Mouse (Mus musculus) olfactory bulb, adult 2 months (tissue): Measurements from ENCODE around the gene Gm17617. TPM values are rescaled to one million over a fixed set of nuclear protein-coding genes. Genes with fewer than 3 reads are reported as not detected.
"Not testable (repeated sequence)": the region's sequence is repeated elsewhere in the genome, so short reads cannot be mapped to it uniquely, and the experiment has no call there.

ENCODE experiments used
- H3K27ac ChIP-seq: fragments of 200-500 bp; 2 replicates; pipeline ENCODE4 v1.5.1; 2012; ENCODE audit warnings: low read depth, low read length; ENCODE audit not compliant: insufficient read depth
- H3K4me1 ChIP-seq: fragments of 200-500 bp; 2 replicates; pipeline ENCODE4 v1.6.1; 2012; ENCODE audit warnings: low read length; ENCODE audit not compliant: control insufficient read depth, insufficient read depth
- H3K4me3 ChIP-seq: fragments of 200-500 bp; 2 replicates; pipeline ENCODE4 v1.5.1; 2012; ENCODE audit warnings: mild to moderate bottlenecking, low read depth, low read length, moderate library complexity; ENCODE audit not compliant: insufficient read depth
- CTCF ChIP-seq: fragments of 200-500 bp; IDR thresholded peaks from 2 replicates; pipeline ENCODE4 v1.5.1; 2012; ENCODE audit warnings: low read depth, mild to moderate bottlenecking, low read length, moderate library complexity; ENCODE audit not compliant: insufficient read depth
- POLR2A ChIP-seq: fragments of 200-500 bp; IDR thresholded peaks from 2 replicates; pipeline ENCODE4 v1.6.1; 2012; ENCODE audit warnings: mild to moderate bottlenecking, low read depth, low read length, moderate library complexity; ENCODE audit not compliant: insufficient read depth
- WGBS: fragments of 180-500 bp; shearing (Covaris S2); methylation state at CpG from one replicate; pipeline ENCODE4 v1.1.7; 2018; 5-methylcytosine and 5-hydroxymethylcytosine counted together
- polyA plus RNA-seq: library from polyadenylated mRNA; stranded (reverse); fragments of >200 nt; gene quantifications from 2 replicates; pipeline ENCODE4 v1.2.4, GENCODE M21; 2012; ENCODE audit warnings: low replicate concordance; ENCODE audit not compliant: missing spikeins, insufficient read depth, insufficient read length

Gm17617 gene
- polyA plus RNA-seq, 1 experiment, result not detected

- Histone ChIP-seq H3K27ac (no peak within 1 kb of the TSS), H3K4me1 (peaks cover 8% of the 10 kb centered on the region), H3K4me3 (peak within 1 kb of the TSS; percentile 86)
- WGBS, result 1% methylated on average over 66 of the region's 66 CpGs
- TF ChIP-seq CTCF (peak; percentile 45; the same call in 1 of the 2 replicates), POLR2A (peak; percentile 69)
Measured at GRCm38 (mm10) chr13:55105045-55105952, 28.0 kb downstream of the Gm17617 start, which contains the start of gene Zfp346. TSS of gene Zfp346 (plus strand) at chr13:55105311.

- TF ChIP-seq CTCF, result no peak
- no peak for TF ChIP-seq POLR2A
- peaks cover 11% of the 10 kb centered on the region for H3K4me1 ChIP-seq
- no peak overlapping the region for H3K27ac ChIP-seq
- no peak overlapping the region for H3K4me3 ChIP-seq
- WGBS, result 72% methylated on average over 2 of the region's 2 CpGs
Measured at GRCm38 (mm10) chr13:55103351-55103750, 30.0 kb downstream of the Gm17617 start.

GRCm38 (mm10) chr13:55102366-55102765, 31.0 kb downstream of the Gm17617 start:
- Histone ChIP-seq H3K27ac (no peak overlapping the region), H3K4me1 (peaks cover 6% of the 10 kb centered on the region), H3K4me3 (no peak overlapping the region)
- WGBS, result 95% methylated on average over 3 of the region's 3 CpGs
- TF ChIP-seq CTCF, result no peak
- TF ChIP-seq POLR2A, result no peak

- H3K27ac ChIP-seq, result no peak overlapping the region
- TF ChIP-seq CTCF (no peak), POLR2A (no peak)
- H3K4me1 ChIP-seq, result peaks cover 6% of the 10 kb centered on the region
- no peak overlapping the region for H3K4me3 ChIP-seq
- 94% methylated on average over 11 of the region's 11 CpGs for WGBS
Measured at GRCm38 (mm10) chr13:55101627-55102026, 31.7 kb downstream of the Gm17617 start.

- under 1% methylated on average over 80 of the region's 81 CpGs for WGBS
Measured at GRCm38 (mm10) chr13:55099726-55100478, 33.4 kb downstream of the Gm17617 start, which contains the start of gene Uimc1. TSS of gene Uimc1 (minus strand) at chr13:55100300.

GRCm38 (mm10) chr13:55099066-55099725, 34.2 kb downstream of the Gm17617 start:
- H3K4me1 ChIP-seq, result peaks cover 3% of the 10 kb centered on the region; the same call in 1 of the 2 replicates
- H3K27ac ChIP-seq, result no peak overlapping the region
- peak overlapping the region; percentile 63 for H3K4me3 ChIP-seq
- WGBS, result 27% methylated on average over 20 of the region's 20 CpGs
- TF ChIP-seq CTCF, result no peak
- no peak for TF ChIP-seq POLR2A

More at GRCm38 (mm10) chr13:55099726-55100478, 33.4 kb downstream of the Gm17617 start, which contains the start of gene Uimc1:
- Histone ChIP-seq H3K27ac (peak within 1 kb of the TSS; percentile 27; the same call in 1 of the 2 replicates), H3K4me3 (peak within 1 kb of the TSS; percentile 63), H3K4me1 (peaks cover 3% of the 10 kb centered on the region; the same call in 1 of the 2 replicates)
- TF ChIP-seq CTCF, result 0 out of 2 replicates have a peak, but pooled peaks have one; percentile 18
- peak; percentile 84 for TF ChIP-seq POLR2A

GRCm38 (mm10) chr13:55097841-55098240, 35.5 kb downstream of the Gm17617 start:
- not testable (repeated sequence) for H3K4me3 ChIP-seq, H3K4me1 ChIP-seq
- WGBS, result 97% methylated on average over 3 of the region's 3 CpGs

GRCm38 (mm10) chr13:55092588-55092987, 40.8 kb downstream of the Gm17617 start:
- no peak for TF ChIP-seq CTCF
- TF ChIP-seq POLR2A, result no peak
- WGBS, result 62% methylated on average over 4 of the region's 4 CpGs
- H3K27ac ChIP-seq, result no peak overlapping the region

More at GRCm38 (mm10) chr13:55097841-55098240, 35.5 kb downstream of the Gm17617 start:
- not testable (repeated sequence) for H3K27ac ChIP-seq

More at GRCm38 (mm10) chr13:55092588-55092987, 40.8 kb downstream of the Gm17617 start:
- Histone ChIP-seq H3K4me1 (no peaks in the 10 kb centered on the region), H3K4me3 (no peak overlapping the region)

Other genes starting within 250 kb of the Gm17617 start
- not detected in 2 replicates for gene Unc5a, start 184.1 kb downstream of the Gm17617 start, polyA plus RNA-seq
- gene Hk3, start 112.2 kb downstream of the Gm17617 start, polyA plus RNA-seq, result not detected in 2 replicates
- not detected in 2 replicates for gene Uimc1, start 33.2 kb downstream of the Gm17617 start, polyA plus RNA-seq
- gene Zfp346, start 28.2 kb downstream of the Gm17617 start, polyA plus RNA-seq, result 623 TPM in 1 of 2 replicates, not detected in the other
- not detected in 2 replicates for gene Fgfr4, start 19.1 kb upstream of the Gm17617 start, polyA plus RNA-seq
- 49.7 and 82.3 TPM in 2 replicates for gene Nsd1, start 76.2 kb upstream of the Gm17617 start, polyA plus RNA-seq
- not detected in 2 replicates for gene Prelid1, start 187.0 kb upstream of the Gm17617 start, polyA plus RNA-seq
- gene Rab24, start 188.4 kb upstream of the Gm17617 start, polyA plus RNA-seq, result not detected in 2 replicates
- not detected in 2 replicates for gene Mxd3, start 196.3 kb upstream of the Gm17617 start, polyA plus RNA-seq
- not detected in 2 replicates for gene Lman2, start 229.2 kb upstream of the Gm17617 start, polyA plus RNA-seq
- not detected in 2 replicates for gene Rgs14, start 236.2 kb upstream of the Gm17617 start, polyA plus RNA-seq